Mouse (Mus musculus): ENCODE results near the gene Prrt1.

DNA sequence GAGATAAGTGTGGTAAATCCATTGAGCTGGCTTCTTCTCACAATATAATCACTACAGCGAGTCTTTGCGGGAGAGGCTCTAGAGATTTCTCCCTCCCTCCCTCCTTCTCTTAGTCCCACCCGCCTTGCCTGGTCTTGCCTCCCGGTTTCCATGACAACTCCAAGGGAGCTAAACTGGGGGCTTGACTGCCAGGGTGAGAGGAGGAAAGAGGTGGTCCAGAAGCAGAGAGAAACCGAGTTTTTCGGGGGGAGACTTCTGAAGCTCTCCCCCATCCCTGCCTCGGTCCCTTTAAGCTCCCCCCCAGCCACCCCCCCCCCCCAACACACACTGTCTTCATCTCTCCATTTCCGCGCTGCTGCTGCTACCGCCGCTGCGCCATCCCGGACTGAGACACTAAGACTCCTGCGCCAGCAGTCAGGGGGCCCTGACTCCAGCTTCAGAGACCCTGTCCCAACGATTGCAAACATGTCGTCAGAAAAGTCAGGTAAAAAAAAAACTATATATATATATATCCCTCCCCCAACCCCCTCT lies at the start of gene Prrt1:
- no peak for TF ChIP-seq CTCF (IDR thresholded peaks at IDR 0.05; ENCODE audit: borderline replicate concordance, insufficient read depth, low read depth, low read length)
- TF ChIP-seq POLR2A (IDR thresholded peaks at IDR 0.05; ENCODE audit: borderline replicate concordance, insufficient read depth, low read length), result no peak

Measured in cerebellum, adult 2 months (tissue).